Comparison of ENCODE assay signal across 8 mouse cellular contexts in the genomic region with DNA sequence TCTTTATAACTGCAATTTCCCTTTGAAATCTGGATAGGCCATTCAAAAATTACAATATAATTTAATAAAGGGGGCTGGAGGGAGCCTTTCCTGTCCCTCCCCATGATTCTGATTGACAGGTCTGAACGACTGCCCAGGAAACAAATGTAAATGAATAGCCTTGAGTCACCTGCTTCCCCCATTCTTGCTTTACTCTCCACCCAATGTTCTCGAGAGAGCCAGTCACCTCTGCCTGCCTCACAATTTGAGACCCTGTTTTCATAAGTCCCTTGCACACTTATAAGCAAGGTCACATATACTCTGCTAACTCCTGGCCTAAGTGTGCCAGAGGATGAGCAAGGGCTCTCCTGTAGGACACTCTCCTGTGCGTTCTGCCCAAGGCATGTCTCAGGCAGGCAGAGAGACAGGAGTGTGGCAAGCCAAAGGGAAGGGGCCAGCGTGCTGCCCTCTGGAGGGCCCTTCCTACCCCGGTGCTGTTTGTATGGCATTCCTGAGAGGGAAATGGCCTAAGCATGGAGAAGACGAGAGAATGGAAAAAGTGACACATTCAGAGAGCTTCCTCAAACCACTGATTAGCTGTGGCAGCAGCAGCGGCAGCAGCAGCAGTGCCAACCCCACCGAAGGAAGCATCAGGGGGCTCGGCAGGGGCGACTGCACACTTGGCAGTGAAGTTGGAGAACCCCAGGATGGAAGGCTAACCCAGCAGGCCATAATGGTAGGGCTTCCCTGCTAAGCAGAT. TPM values are rescaled to one million over a fixed set of nuclear protein-coding genes. Genes with fewer than 3 reads are reported as not detected.
DNase-seq lines count a peak whose midpoint lies in the region; ATAC-seq and TF ChIP-seq lines count a peak whose summit lies in the region.

No protein-coding gene starts in this region.

- H3K27ac ChIP-seq in kidney, postnatal 0 days, result peak overlapping the region; percentile 63
- H3K27ac ChIP-seq in embryonic facial prominence, embryonic 14.5 days (replicated peaks; ENCODE audit: low read depth, low read length), result peak overlapping the region; percentile 72
- peak overlapping the region; percentile 26; the same call in 1 of the 2 replicates for H3K27ac ChIP-seq in hindbrain, postnatal 0 days
- H3K27ac ChIP-seq in midbrain, postnatal 0 days (ENCODE audit: low read depth, low read length), result peak overlapping the region; percentile 8; the same call in 1 of the 2 replicates

- 20% methylated on average over 10 of the region's 10 CpGs for WGBS in kidney, postnatal 0 days
- 11% methylated on average over 10 of the region's 10 CpGs for WGBS in embryonic facial prominence, embryonic 14.5 days
- WGBS in hindbrain, postnatal 0 days, result 19% methylated on average over 10 of the region's 10 CpGs
- 30% methylated on average over 10 of the region's 10 CpGs for WGBS in midbrain, postnatal 0 days

- TF ChIP-seq CTCF in kidney, postnatal 0 days (IDR thresholded peaks at IDR 0.05; ENCODE audit: low read depth), result peak; percentile 57
- peak; percentile 47 for TF ChIP-seq CTCF in hindbrain, postnatal 0 days (IDR thresholded peaks at IDR 0.05; ENCODE audit: low read depth)
- TF ChIP-seq CTCF in midbrain, postnatal 0 days (IDR thresholded peaks at IDR 0.05), result peak; percentile 33; the same call in 1 of the 2 replicates

- ATAC-seq in kidney, postnatal 0 days (replicated peaks; ENCODE audit: low FRiP score, low read depth), result no peak
- peak; percentile 17; the same call in 1 of the 2 replicates for ATAC-seq in embryonic facial prominence, embryonic 14.5 days (ENCODE audit: low read depth)
- ATAC-seq in hindbrain, postnatal 0 days, result no peak
- ATAC-seq in midbrain, postnatal 0 days (ENCODE audit: low FRiP score), result no peak

- no peaks in the 10 kb centered on the region for H3K27me3 ChIP-seq in kidney, postnatal 0 days (ENCODE audit: insufficient read depth, low read length)
- no peaks in the 10 kb centered on the region for H3K27me3 ChIP-seq in embryonic facial prominence, embryonic 14.5 days (replicated peaks; ENCODE audit: control insufficient read depth, insufficient read depth, low read length)
- H3K27me3 ChIP-seq in hindbrain, postnatal 0 days (ENCODE audit: insufficient read depth, low read length), result no peaks in the 10 kb centered on the region
- H3K27me3 ChIP-seq in midbrain, postnatal 0 days (ENCODE audit: insufficient read depth, low read length), result no peaks in the 10 kb centered on the region

- 0 out of 2 replicates have a peak overlapping the region, but pooled peaks have one; percentile 18 for H3K9ac ChIP-seq in kidney, postnatal 0 days (ENCODE audit: low read depth, low read length)
- H3K9ac ChIP-seq in embryonic facial prominence, embryonic 14.5 days (ENCODE audit: low read depth, low read length), result peak overlapping the region; percentile 55
- 0 out of 2 replicates have a peak overlapping the region, but pooled peaks have one; percentile 24 for H3K9ac ChIP-seq in hindbrain, postnatal 0 days (replicated peaks; ENCODE audit: low read length)
- no peak overlapping the region for H3K9ac ChIP-seq in midbrain, postnatal 0 days (replicated peaks; ENCODE audit: low read length, poor library complexity, severe bottlenecking)

- H3K36me3 ChIP-seq in kidney, postnatal 0 days (ENCODE audit: insufficient read depth, low read length), result no peaks in the 10 kb centered on the region
- H3K36me3 ChIP-seq in embryonic facial prominence, embryonic 14.5 days (ENCODE audit: control insufficient read depth, insufficient read depth, low read length), result no peaks in the 10 kb centered on the region
- no peaks in the 10 kb centered on the region for H3K36me3 ChIP-seq in hindbrain, postnatal 0 days (ENCODE audit: insufficient read depth, low read length)
- H3K36me3 ChIP-seq in midbrain, postnatal 0 days (ENCODE audit: insufficient read depth, low read length), result no peaks in the 10 kb centered on the region

- H3K4me2 ChIP-seq in kidney, postnatal 0 days (ENCODE audit: low read length), result peak overlapping the region; percentile 45
- H3K4me2 ChIP-seq in embryonic facial prominence, embryonic 14.5 days (ENCODE audit: low read depth, low read length), result peak overlapping the region; percentile 77
- H3K4me2 ChIP-seq in hindbrain, postnatal 0 days (ENCODE audit: low read depth, low read length), result peak overlapping the region; percentile 30
- H3K4me2 ChIP-seq in midbrain, postnatal 0 days (ENCODE audit: low read depth, low read length, poor library complexity, severe bottlenecking), result no peak overlapping the region

- H3K9me3 ChIP-seq in kidney, postnatal 0 days (replicated peaks; ENCODE audit: low read length), result no peaks in the 10 kb centered on the region
- H3K9me3 ChIP-seq in embryonic facial prominence, embryonic 14.5 days (ENCODE audit: control insufficient read depth, low read length), result no peaks in the 10 kb centered on the region
- no peaks in the 10 kb centered on the region for H3K9me3 ChIP-seq in hindbrain, postnatal 0 days (ENCODE audit: low read length)
- no peaks in the 10 kb centered on the region for H3K9me3 ChIP-seq in midbrain, postnatal 0 days (ENCODE audit: low read length)

- peak; percentile 68 for DNase-seq in kidney, postnatal 0 days (ENCODE audit: low spot score)
- no peak for DNase-seq in kidney, adult 11 months
- DNase-seq in embryonic facial prominence, embryonic 14.5 days (ENCODE audit: low spot score), result peak; percentile 77
- DNase-seq in hindbrain, postnatal 0 days (ENCODE audit: low spot score), result peak; percentile 17
- no peak for DNase-seq in midbrain, postnatal 0 days (ENCODE audit: low spot score)
- DNase-seq in spleen, postnatal 14 days (ENCODE audit: low spot score in 2 of 2), result no peak
- DNase-seq in gastrocnemius, postnatal 4 days (ENCODE audit: low spot score in 2 of 2), result no peak
- no peak for DNase-seq in thymus, adult 18-20 months

- peaks cover 55% of the 10 kb centered on the region for H3K4me1 ChIP-seq in kidney, postnatal 0 days (replicated peaks; ENCODE audit: insufficient read depth, low read length)
- H3K4me1 ChIP-seq in embryonic facial prominence, embryonic 14.5 days (ENCODE audit: control insufficient read depth, insufficient read depth, low read length), result peaks cover 88% of the 10 kb centered on the region
- peaks cover 26% of the 10 kb centered on the region for H3K4me1 ChIP-seq in hindbrain, postnatal 0 days (ENCODE audit: insufficient read depth, low read length)
- peaks cover 29% of the 10 kb centered on the region for H3K4me1 ChIP-seq in midbrain, postnatal 0 days (ENCODE audit: insufficient read depth, low read length)

- no peak overlapping the region; the same call in 1 of the 2 replicates for H3K4me3 ChIP-seq in kidney, postnatal 0 days (replicated peaks; ENCODE audit: low read depth, low read length)
- peak overlapping the region; percentile 19 for H3K4me3 ChIP-seq in embryonic facial prominence, embryonic 14.5 days (ENCODE audit: low read depth, low read length)
- H3K4me3 ChIP-seq in hindbrain, postnatal 0 days (ENCODE audit: low read length), result no peak overlapping the region
- no peak overlapping the region for H3K4me3 ChIP-seq in midbrain, postnatal 0 days (ENCODE audit: low read depth, low read length)

RNA-seq across cellular contexts. Expression of a gene that starts 5.3 kb away (rescaled TPM):
- polyA plus RNA-seq in kidney, postnatal 0 days (2015; fragmentation: Nextera tagmentation; extraction: Ambion mirVana), result 94.0 and 103 TPM in 2 replicates
- 68.0 and 90.7 TPM in 2 replicates for polyA plus RNA-seq in embryonic facial prominence, embryonic 14.5 days (2014; fragmentation: Nextera tagmentation; extraction: Ambion mirVana)
- 77.6 and 79.3 TPM in 2 replicates for total RNA-seq in hindbrain, postnatal 0 days (2014; rRNA removed)
- 24.5 and 25.1 TPM in 2 replicates for polyA plus RNA-seq in hindbrain, postnatal 0 days (2015; fragmentation: Nextera tagmentation; extraction: Ambion mirVana)
- 61.8 and 62.6 TPM in 2 replicates for total RNA-seq in midbrain, postnatal 0 days (2014; rRNA removed)
- 22.5 and 22.9 TPM in 2 replicates for polyA plus RNA-seq in midbrain, postnatal 0 days (2015; fragmentation: Nextera tagmentation; extraction: Ambion mirVana)
- total RNA-seq in gastrocnemius, postnatal 4 days (2021), result 10 to 100 TPM; 46.2 to 50.0 TPM

RNA-seq across cellular contexts. Expression of a gene that starts 21.8 kb away (rescaled TPM):
- 47.6 and 50.4 TPM in 2 replicates for polyA plus RNA-seq in kidney, postnatal 0 days (2015; fragmentation: Nextera tagmentation; extraction: Ambion mirVana)
- 15.8 and 20.3 TPM in 2 replicates for polyA plus RNA-seq in embryonic facial prominence, embryonic 14.5 days (2014; fragmentation: Nextera tagmentation; extraction: Ambion mirVana)
- 25.1 and 32.1 TPM in 2 replicates for total RNA-seq in hindbrain, postnatal 0 days (2014; rRNA removed)
- polyA plus RNA-seq in hindbrain, postnatal 0 days (2015; fragmentation: Nextera tagmentation; extraction: Ambion mirVana), result 23.0 and 24.0 TPM in 2 replicates
- 24.5 and 28.5 TPM in 2 replicates for total RNA-seq in midbrain, postnatal 0 days (2014; rRNA removed)
- 20.0 and 22.2 TPM in 2 replicates for polyA plus RNA-seq in midbrain, postnatal 0 days (2015; fragmentation: Nextera tagmentation; extraction: Ambion mirVana)
- 10 to 100 TPM; 21.6 to 24.1 TPM for total RNA-seq in gastrocnemius, postnatal 4 days (2021)

RNA-seq across cellular contexts. Expression of a gene that starts 22.0 kb away (rescaled TPM):
- 144 and 157 TPM in 2 replicates for polyA plus RNA-seq in kidney, postnatal 0 days (2015; fragmentation: Nextera tagmentation; extraction: Ambion mirVana)
- polyA plus RNA-seq in embryonic facial prominence, embryonic 14.5 days (2014; fragmentation: Nextera tagmentation; extraction: Ambion mirVana), result 91.8 and 100 TPM in 2 replicates
- 55.4 and 67.2 TPM in 2 replicates for total RNA-seq in hindbrain, postnatal 0 days (2014; rRNA removed)
- polyA plus RNA-seq in hindbrain, postnatal 0 days (2015; fragmentation: Nextera tagmentation; extraction: Ambion mirVana), result 90.2 and 95.5 TPM in 2 replicates
- total RNA-seq in midbrain, postnatal 0 days (2014; rRNA removed), result 46.7 and 47.4 TPM in 2 replicates
- polyA plus RNA-seq in midbrain, postnatal 0 days (2015; fragmentation: Nextera tagmentation; extraction: Ambion mirVana), result 85.5 and 85.7 TPM in 2 replicates
- total RNA-seq in gastrocnemius, postnatal 4 days (2021), result 100 to 1,000 TPM; 104 to 107 TPM

RNA-seq across cellular contexts. Expression of a gene that starts 26.1 kb away (rescaled TPM):
- 29.0 and 33.3 TPM in 2 replicates for polyA plus RNA-seq in kidney, postnatal 0 days (2015; fragmentation: Nextera tagmentation; extraction: Ambion mirVana)
- 48.5 and 50.1 TPM in 2 replicates for polyA plus RNA-seq in embryonic facial prominence, embryonic 14.5 days (2014; fragmentation: Nextera tagmentation; extraction: Ambion mirVana)
- 92.2 and 108 TPM in 2 replicates for total RNA-seq in hindbrain, postnatal 0 days (2014; rRNA removed)
- polyA plus RNA-seq in hindbrain, postnatal 0 days (2015; fragmentation: Nextera tagmentation; extraction: Ambion mirVana), result 24.9 and 26.8 TPM in 2 replicates
- 83.5 and 92.4 TPM in 2 replicates for total RNA-seq in midbrain, postnatal 0 days (2014; rRNA removed)
- polyA plus RNA-seq in midbrain, postnatal 0 days (2015; fragmentation: Nextera tagmentation; extraction: Ambion mirVana), result 26.2 and 26.6 TPM in 2 replicates
- 100 to 1,000 TPM; 100 to 101 TPM for total RNA-seq in gastrocnemius, postnatal 4 days (2021)

RNA-seq across cellular contexts. Expression of a gene that starts 50.2 kb away (rescaled TPM):
- 44.4 and 47.2 TPM in 2 replicates for polyA plus RNA-seq in kidney, postnatal 0 days (2015; fragmentation: Nextera tagmentation; extraction: Ambion mirVana)
- polyA plus RNA-seq in embryonic facial prominence, embryonic 14.5 days (2014; fragmentation: Nextera tagmentation; extraction: Ambion mirVana), result 34.5 and 41.9 TPM in 2 replicates
- total RNA-seq in hindbrain, postnatal 0 days (2014; rRNA removed), result 26.6 and 32.7 TPM in 2 replicates
- 56.5 and 59.1 TPM in 2 replicates for polyA plus RNA-seq in hindbrain, postnatal 0 days (2015; fragmentation: Nextera tagmentation; extraction: Ambion mirVana)
- 26.9 and 27.6 TPM in 2 replicates for total RNA-seq in midbrain, postnatal 0 days (2014; rRNA removed)
- polyA plus RNA-seq in midbrain, postnatal 0 days (2015; fragmentation: Nextera tagmentation; extraction: Ambion mirVana), result 47.1 and 52.2 TPM in 2 replicates
- total RNA-seq in gastrocnemius, postnatal 4 days (2021), result 10 to 100 TPM; 17.9 to 21.6 TPM

Comparison
In these comparisons a context has a peak if more than half of its experiments do, and no peak if none do; other contexts are left out.
1. DNase-seq: peak in kidney, postnatal 0 days (single experiment), embryonic facial prominence, embryonic 14.5 days (single experiment) and hindbrain, postnatal 0 days (single experiment); none in kidney, adult 11 months (single experiment), midbrain, postnatal 0 days (single experiment), spleen, postnatal 14 days (0 of 2), gastrocnemius, postnatal 4 days (0 of 2) and thymus, adult 18-20 months (0 of 2).
2. H3K27ac ChIP-seq: peak in every context shown above with its lines; median percentile 72 in embryonic facial prominence, embryonic 14.5 days; 63 in kidney, postnatal 0 days; 26 in hindbrain, postnatal 0 days; 8 in midbrain, postnatal 0 days.
3. Peak in every context shown above with its lines, with median percentiles within 50 percentile points of each other: CTCF ChIP-seq.